Mouse (Mus musculus) cerebellum, adult 2 months (tissue): Measurements from ENCODE around the gene Tcf19.

Experiments used
- CTCF ChIP-seq: fragments of 200-500 bp; IDR thresholded peaks from 2 replicates; pipeline ENCODE4 v1.5.1; 2011; ENCODE audit warnings: low read depth, mild to moderate bottlenecking, control low read depth, low read length, moderate library complexity, borderline replicate concordance; ENCODE audit not compliant: insufficient read depth
- POLR2A ChIP-seq: fragments of 200-500 bp; IDR thresholded peaks from 2 replicates; pipeline ENCODE4 v1.6.1; 2011; ENCODE audit warnings: low read length, control low read depth, borderline replicate concordance; ENCODE audit not compliant: insufficient read depth

- TF ChIP-seq CTCF = no peak
- no peak for TF ChIP-seq POLR2A
Observed at GRCm38 (mm10) chr17:35554761-35555397, 38.3 kb upstream of the Tcf19 start.
